Mouse (Mus musculus) liver, postnatal 0 days (tissue): ENCODE measurements around the gene Ppme1.

Experiments used
- CTCF ChIP-seq: sonication (generic); IDR thresholded peaks from 2 replicates; pipeline ENCODE4 v1.5.1; 2016; ENCODE audit warnings: antibody characterized with exemption, low read depth
- EP300 ChIP-seq: IDR thresholded peaks from 2 replicates; pipeline ENCODE4 v1.6.1; 2016; ENCODE audit warnings: antibody characterized with exemption, low read depth, mild to moderate bottlenecking

- TF ChIP-seq CTCF (no peak), EP300 (no peak)
Measured at GRCm38 (mm10) chr7:100328636-100329035, 43.5 kb downstream of the Ppme1 start.
